Mouse (Mus musculus) E14TG2a.4 (cell line): ENCODE measurements around the gene Pck1.

Experiments used
- CTCF ChIP-seq: conservative IDR thresholded peaks from 2 replicates; pipeline ENCODE4 v1.5.1; 2014; ENCODE audit warnings: low read length
- NANOG ChIP-seq: IDR thresholded peaks from 2 replicates; pipeline ENCODE4 v1.6.1; 2014; ENCODE audit warnings: borderline replicate concordance, low read length, mixed read lengths
- POU5F1 ChIP-seq: IDR thresholded peaks from 2 replicates; pipeline ENCODE4 v1.6.1; 2014; ENCODE audit warnings: low read length, borderline replicate concordance

- no peak for TF ChIP-seq CTCF
- no peak for TF ChIP-seq POU5F1
- TF ChIP-seq NANOG, result no peak
Observed at GRCm38 (mm10) chr2:173173521-173174511, 21.0 kb downstream of the Pck1 start.
